Mouse (Mus musculus) erythroblast, embryonic 14.5 days (primary cell): Measurements from ENCODE around the gene Osbpl9. TPM values are rescaled to one million over a fixed set of nuclear protein-coding genes. Genes with fewer than 3 reads are reported as not detected.

Experiments
- H3K27me3 ChIP-seq: 2 replicates; pipeline ENCODE4 v1.6.1; 2012; ENCODE audit warnings: inconsistent platforms; ENCODE audit not compliant: control insufficient read depth
- H3K36me3 ChIP-seq: 2 replicates; pipeline ENCODE4 v1.6.1; 2012; ENCODE audit warnings: mild to moderate bottlenecking, inconsistent platforms; ENCODE audit not compliant: control insufficient read depth
- H3K4me1 ChIP-seq: 2 replicates; pipeline ENCODE4 v1.6.1; 2012; ENCODE audit warnings: inconsistent platforms; ENCODE audit not compliant: control insufficient read depth
- H3K4me3 ChIP-seq: replicated peaks from 2 replicates; pipeline ENCODE3; 2012; ENCODE audit warnings: moderate library complexity, mild to moderate bottlenecking, inconsistent platforms
- H3K9me3 ChIP-seq: 2 replicates; pipeline ENCODE4 v1.6.1; 2012; ENCODE audit warnings: low read length, inconsistent platforms, mixed read lengths; ENCODE audit not compliant: control insufficient read depth
- GATA1 ChIP-seq: IDR thresholded peaks from 2 replicates; pipeline ENCODE4 v1.6.1; 2012; ENCODE audit warnings: low read length, inconsistent platforms, mixed read lengths
- TAL1 ChIP-seq: IDR thresholded peaks from 3 replicates; pipeline ENCODE4 v1.6.1; 2012; ENCODE audit warnings: low read length, inconsistent platforms, mixed read lengths
- polyA plus RNA-seq: library from polyadenylated mRNA; stranded (reverse); fragments of >175 nt; gene quantifications from 2 replicates; pipeline ENCODE4 v1.2.3, GENCODE M21; 2012

Gene Osbpl9
- polyA plus RNA-seq, 1 experiment: 0.47 TPM

DNA sequence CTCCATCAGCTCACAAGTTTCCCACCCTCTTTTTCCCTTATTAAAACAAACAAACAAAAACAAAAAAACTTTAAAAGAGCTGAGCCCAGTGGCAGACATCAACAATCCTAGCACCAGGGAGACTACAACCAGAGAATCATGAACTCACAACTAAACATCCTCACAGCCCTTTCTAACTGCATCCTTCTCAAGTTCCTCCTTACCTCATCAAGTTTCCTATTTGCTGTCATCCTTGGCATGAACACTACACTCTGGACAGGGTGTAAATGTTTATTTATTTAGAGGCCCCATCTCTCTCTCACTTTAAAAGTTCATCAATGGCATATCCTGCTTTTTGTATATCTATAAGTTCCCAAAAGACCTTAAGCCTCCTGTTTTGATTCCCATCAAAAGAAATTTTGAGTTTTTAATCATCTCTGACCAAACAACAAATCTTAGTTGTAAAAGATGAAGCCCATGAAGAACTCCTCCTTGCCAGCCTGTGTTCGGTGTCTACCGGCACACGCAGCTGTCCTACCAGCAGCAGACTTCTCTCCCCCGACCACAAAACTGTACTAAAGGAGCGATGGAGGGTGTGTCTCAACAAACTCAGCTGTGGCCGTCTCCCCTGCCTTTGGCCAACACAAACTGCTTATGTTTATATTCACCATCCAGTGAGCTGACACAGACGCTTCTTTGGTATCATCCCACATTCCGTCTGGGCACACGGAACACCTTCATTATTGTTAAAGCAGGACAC lies 98.8 kb downstream of the Osbpl9 start:
- no peaks in the 10 kb centered on the region for H3K27me3 ChIP-seq
- peaks cover 21% of the 10 kb centered on the region for H3K36me3 ChIP-seq
- peaks cover 29% of the 10 kb centered on the region for H3K4me1 ChIP-seq
- TF ChIP-seq GATA1 (no peak), TAL1 (no peak)
- H3K9me3 ChIP-seq: no peaks in the 10 kb centered on the region
- no peak overlapping the region for H3K4me3 ChIP-seq

DNA sequence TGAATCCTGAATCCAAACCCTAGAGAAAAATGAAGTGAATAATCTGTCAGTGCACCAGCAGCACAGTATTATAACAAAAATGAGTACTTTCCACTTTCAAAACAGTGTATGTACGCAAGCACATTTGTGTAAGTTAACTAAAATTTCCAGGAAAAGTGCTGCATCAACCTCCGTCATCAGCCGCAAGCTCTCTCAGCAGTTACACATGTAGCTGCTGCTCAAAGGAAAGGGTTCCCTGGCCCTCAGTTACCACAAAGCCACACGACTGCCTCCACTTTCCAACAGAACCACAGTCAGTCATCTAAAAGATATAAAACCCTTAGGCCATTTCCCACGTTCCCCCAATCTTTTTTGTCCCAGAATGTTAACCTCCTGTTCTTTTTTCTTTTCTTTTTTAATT lies 99.5 kb downstream of the Osbpl9 start:
- H3K4me3 ChIP-seq: no peak overlapping the region
- peaks cover 22% of the 10 kb centered on the region for H3K36me3 ChIP-seq
- TF ChIP-seq GATA1 (no peak), TAL1 (no peak)
- peaks cover 33% of the 10 kb centered on the region for H3K4me1 ChIP-seq
- no peaks in the 10 kb centered on the region for H3K9me3 ChIP-seq
- H3K27me3 ChIP-seq: no peaks in the 10 kb centered on the region

DNA sequence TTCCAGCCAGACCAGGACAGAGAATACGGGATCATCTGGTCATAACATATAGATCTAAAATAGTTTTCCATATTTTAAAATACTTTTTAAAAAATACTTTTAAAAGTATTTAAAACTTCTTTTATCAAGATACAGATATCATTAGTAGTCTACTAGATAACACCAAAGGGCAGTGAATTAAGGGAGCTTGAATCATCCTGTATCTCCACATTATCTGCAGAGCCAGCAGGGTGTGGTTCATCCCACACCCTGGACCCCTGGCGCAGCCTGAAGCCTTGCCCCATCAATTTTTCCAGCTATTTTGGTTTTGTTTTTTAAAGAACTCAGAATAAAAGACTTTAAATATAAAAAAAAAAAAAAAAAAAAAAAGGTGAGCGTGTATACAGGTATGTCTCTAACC lies 103.2 kb downstream of the Osbpl9 start:
- Histone ChIP-seq H3K27me3 (no peaks in the 10 kb centered on the region), H3K4me1 (peaks cover 42% of the 10 kb centered on the region), H3K9me3 (no peaks in the 10 kb centered on the region), H3K4me3 (no peak overlapping the region), H3K36me3 (peaks cover 36% of the 10 kb centered on the region)
- TF ChIP-seq TAL1: no peak
- TF ChIP-seq GATA1: no peak

DNA sequence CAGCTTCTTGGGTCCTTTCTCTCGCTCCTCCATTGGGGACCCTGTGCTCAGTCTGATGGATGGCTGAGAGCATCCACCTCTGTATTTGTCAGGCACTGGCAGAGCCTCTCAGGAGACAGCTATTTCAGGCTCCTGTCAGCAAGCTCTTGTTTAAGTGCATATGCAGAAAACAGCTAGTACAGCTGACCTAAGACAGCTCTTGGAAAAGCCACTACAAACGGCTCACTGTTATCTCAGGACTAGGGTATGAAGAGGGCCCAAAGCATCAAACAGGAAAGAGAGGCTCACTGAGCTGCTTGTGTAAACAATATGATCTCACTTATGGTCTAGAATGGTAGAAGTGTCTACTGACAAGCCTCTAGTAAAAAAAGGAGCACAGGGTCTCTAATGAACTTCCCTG lies 107.8 kb downstream of the Osbpl9 start:
- no peaks in the 10 kb centered on the region for H3K27me3 ChIP-seq
- H3K4me3 ChIP-seq: no peak overlapping the region
- H3K9me3 ChIP-seq: no peaks in the 10 kb centered on the region
- TF ChIP-seq GATA1 (no peak), TAL1 (no peak)
- H3K36me3 ChIP-seq: peaks cover 32% of the 10 kb centered on the region
- H3K4me1 ChIP-seq: peaks cover 64% of the 10 kb centered on the region

DNA sequence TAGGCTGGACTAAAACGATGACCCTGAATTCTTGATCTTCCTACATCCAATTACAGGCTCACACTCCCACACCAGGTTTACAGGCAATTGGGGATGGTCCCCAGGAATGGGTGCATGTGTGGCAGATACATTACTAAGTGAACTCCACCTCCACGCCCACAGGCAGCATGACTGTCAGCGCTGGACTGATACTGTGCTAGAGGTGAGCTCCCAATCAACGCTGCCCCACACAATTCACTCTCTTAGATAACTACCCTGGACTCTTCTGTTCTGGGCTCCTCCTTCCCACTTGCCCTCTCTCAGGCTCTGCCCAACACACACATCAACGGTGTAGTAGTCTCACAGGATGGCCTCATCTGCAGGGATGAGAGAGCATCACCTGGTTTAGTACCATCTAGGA lies 109.7 kb downstream of the Osbpl9 start:
- Histone ChIP-seq H3K4me1 (peaks cover 56% of the 10 kb centered on the region), H3K4me3 (no peak overlapping the region), H3K27me3 (no peaks in the 10 kb centered on the region), H3K36me3 (peaks cover 34% of the 10 kb centered on the region), H3K9me3 (no peaks in the 10 kb centered on the region)
- TF ChIP-seq TAL1 (no peak), GATA1 (no peak)

DNA sequence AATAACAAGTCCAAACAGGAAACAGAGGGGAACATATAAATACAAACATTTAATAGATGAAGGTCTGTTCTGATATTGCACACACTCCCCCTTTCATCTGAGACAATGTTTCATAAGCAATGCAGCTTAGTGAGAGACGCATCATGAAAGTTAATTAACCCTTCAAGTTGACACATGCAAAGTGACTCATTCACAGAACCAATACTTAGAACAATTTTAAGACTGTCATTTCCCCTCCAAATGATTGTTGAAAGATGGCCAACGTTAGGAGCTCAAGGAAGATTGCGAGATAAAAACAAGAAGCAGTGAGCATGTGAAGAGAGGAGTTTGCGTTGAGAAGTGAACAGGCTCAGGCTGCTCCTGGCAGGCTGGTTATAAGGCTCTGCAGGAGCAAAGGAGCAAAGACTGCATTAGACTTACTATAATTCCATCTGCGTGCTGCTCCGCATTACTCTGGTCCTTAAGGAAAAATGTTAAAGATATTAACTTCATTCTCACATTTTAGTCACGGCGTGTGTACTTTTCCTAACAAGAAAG lies 110.8 kb downstream of the Osbpl9 start:
- H3K4me1 ChIP-seq: peaks cover 47% of the 10 kb centered on the region
- H3K27me3 ChIP-seq: no peaks in the 10 kb centered on the region
- no peak overlapping the region for H3K4me3 ChIP-seq
- H3K36me3 ChIP-seq: peaks cover 26% of the 10 kb centered on the region
- H3K9me3 ChIP-seq: no peaks in the 10 kb centered on the region
- no peak for TF ChIP-seq TAL1
- no peak for TF ChIP-seq GATA1

DNA sequence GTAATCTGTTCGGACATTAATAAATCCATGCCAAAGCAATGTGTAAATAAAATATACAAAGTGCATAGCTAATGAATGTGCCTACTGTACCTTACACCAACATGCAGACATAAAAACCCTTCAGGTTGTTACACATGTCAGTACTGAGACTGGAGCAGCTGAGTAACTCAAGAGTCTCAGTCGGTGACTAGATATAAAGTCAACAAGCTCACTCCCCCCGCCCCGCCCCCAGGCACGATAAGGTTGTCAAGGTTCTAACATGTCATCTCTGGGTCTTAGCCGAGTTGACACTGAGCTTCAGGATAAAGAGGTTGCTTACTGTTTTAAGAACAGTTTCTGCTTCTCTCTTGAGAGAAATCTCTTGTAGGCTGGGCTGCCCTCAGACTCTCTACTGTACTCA lies 112.1 kb downstream of the Osbpl9 start:
- peaks cover 28% of the 10 kb centered on the region for H3K36me3 ChIP-seq
- H3K9me3 ChIP-seq: no peaks in the 10 kb centered on the region
- H3K4me1 ChIP-seq: peaks cover 40% of the 10 kb centered on the region
- TF ChIP-seq TAL1: no peak
- TF ChIP-seq GATA1: no peak; the same call in 1 of the 2 replicates
- no peaks in the 10 kb centered on the region for H3K27me3 ChIP-seq
- H3K4me3 ChIP-seq: no peak overlapping the region

DNA sequence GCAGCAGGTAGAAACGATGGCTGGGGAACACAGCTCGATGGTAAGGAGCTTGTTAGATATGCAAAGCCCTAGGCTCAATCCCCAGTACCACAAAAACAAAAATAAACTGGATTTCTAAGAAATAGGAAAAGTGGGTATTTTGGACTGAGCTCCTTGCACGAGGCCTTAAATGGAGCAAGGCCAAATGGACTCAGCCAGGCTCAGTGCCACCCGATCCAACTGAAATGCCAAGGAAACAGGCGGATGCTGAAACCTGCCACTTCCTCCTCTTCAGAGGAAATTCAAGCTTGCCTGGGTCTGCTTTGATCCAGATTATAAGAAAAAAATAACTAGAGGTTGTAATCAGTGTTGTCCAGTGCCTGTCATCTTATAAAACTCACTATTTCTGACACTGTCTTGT lies 112.9 kb downstream of the Osbpl9 start:
- H3K36me3 ChIP-seq: peaks cover 24% of the 10 kb centered on the region
- peaks cover 35% of the 10 kb centered on the region for H3K4me1 ChIP-seq
- no peaks in the 10 kb centered on the region for H3K27me3 ChIP-seq
- no peak for TF ChIP-seq TAL1
- no peak for TF ChIP-seq GATA1
- H3K9me3 ChIP-seq: no peaks in the 10 kb centered on the region
- H3K4me3 ChIP-seq: no peak overlapping the region

DNA sequence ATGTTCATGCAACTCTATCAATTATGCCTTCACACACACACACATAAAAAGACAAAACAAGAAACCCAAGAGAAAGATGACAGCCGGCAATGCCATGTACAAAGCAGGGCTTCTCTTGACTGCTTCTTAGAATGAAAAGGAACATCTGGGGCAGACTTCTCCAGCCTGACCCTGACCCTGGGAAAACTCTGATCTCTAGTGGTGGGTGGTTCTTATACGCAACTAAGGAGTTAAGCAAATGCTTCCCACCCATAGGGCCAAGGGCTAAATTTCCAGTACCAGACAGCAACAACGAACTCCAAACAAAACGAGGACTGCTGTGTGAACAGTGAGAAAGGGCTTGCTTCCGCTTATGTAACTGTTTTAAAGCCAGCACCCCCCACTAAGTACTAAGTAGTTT lies 122.0 kb downstream of the Osbpl9 start:
- Histone ChIP-seq H3K9me3 (no peaks in the 10 kb centered on the region), H3K4me1 (no peaks in the 10 kb centered on the region), H3K4me3 (no peak overlapping the region), H3K36me3 (peaks cover 55% of the 10 kb centered on the region), H3K27me3 (no peaks in the 10 kb centered on the region)
- TF ChIP-seq GATA1 (no peak), TAL1 (no peak)

DNA sequence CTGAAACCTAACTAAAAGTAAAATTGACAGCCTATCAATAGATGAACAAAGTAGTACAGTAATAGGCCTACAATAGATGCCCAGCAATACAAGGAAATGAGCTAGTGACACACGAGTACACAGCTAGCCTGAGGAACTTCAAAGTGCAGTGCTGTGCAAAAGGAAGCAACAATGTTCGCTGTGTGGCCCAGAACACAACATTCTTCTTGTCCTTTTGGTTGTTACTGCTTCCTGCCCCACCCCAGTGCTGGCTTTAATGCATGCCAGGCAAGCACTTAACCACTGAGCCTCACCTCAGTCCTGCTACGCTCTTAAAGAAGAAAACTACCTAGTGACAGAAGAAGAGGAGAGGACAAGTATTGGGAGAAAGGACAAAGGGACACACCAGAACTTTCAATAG lies 122.4 kb downstream of the Osbpl9 start:
- H3K9me3 ChIP-seq: no peaks in the 10 kb centered on the region
- H3K27me3 ChIP-seq: no peaks in the 10 kb centered on the region
- no peak overlapping the region for H3K4me3 ChIP-seq
- H3K36me3 ChIP-seq: peaks cover 55% of the 10 kb centered on the region
- no peaks in the 10 kb centered on the region for H3K4me1 ChIP-seq
- TF ChIP-seq GATA1: no peak
- TF ChIP-seq TAL1: no peak
